Mouse (Mus musculus) urinary bladder, adult 2 months (tissue): ENCODE results near the gene Rufy2. TPM values are rescaled to one million over a fixed set of nuclear protein-coding genes. Genes with fewer than 3 reads are reported as not detected.
A peak's percentile ranks its signal among the peaks of the same experiment; 100 is the strongest.

ENCODE experiments used
- DNase-seq: peaks from one replicate; pipeline ENCODE4 v3.0.0; 2022; ENCODE audit warnings: low spot score
- polyA plus RNA-seq: library from polyadenylated mRNA; depleted of rRNA; stranded (reverse); fragments of >200 nt; gene quantifications from 2 replicates; pipeline ENCODE4 v1.2.3, GENCODE M21; 2012; rRNA removed

Rufy2 gene
- 10.9 and 12.9 TPM in 2 replicates for polyA plus RNA-seq

- peak; percentile 78 for DNase-seq
Measured at GRCm38 (mm10) chr10:62980039-62980954, at the start of gene Rufy2. Gene Rufy2 (plus strand): TSS chr10:62980223.

- DNase-seq: no peak
Measured at GRCm38 (mm10) chr10:62932381-62932780, 47.6 kb upstream of the Rufy2 start.

GRCm38 (mm10) chr10:62944975-62945580 is 34.9 kb upstream of the Rufy2 start:
- no peak for DNase-seq

- peak; percentile 65 for DNase-seq
Measured at GRCm38 (mm10) chr10:62946738-62947471, 33.1 kb upstream of the Rufy2 start, which contains the start of gene Dna2. Gene Dna2 (plus strand): TSS chr10:62947026.

- no peak for DNase-seq
Measured at GRCm38 (mm10) chr10:62948551-62948950, 31.5 kb upstream of the Rufy2 start.

- DNase-seq: no peak
Measured at GRCm38 (mm10) chr10:62963956-62964355, 16.1 kb upstream of the Rufy2 start.

GRCm38 (mm10) chr10:62965796-62966195 is 14.2 kb upstream of the Rufy2 start:
- no peak for DNase-seq

GRCm38 (mm10) chr10:62966291-62966690 is 13.7 kb upstream of the Rufy2 start:
- DNase-seq: no peak

GRCm38 (mm10) chr10:62971821-62972220 is 8.2 kb upstream of the Rufy2 start:
- no peak for DNase-seq

- no peak for DNase-seq
Measured at GRCm38 (mm10) chr10:62979667-62980038, 370 bp upstream of the Rufy2 start.

- no peak for DNase-seq
Measured at GRCm38 (mm10) chr10:62984072-62984471, 4.0 kb downstream of the Rufy2 start.

GRCm38 (mm10) chr10:62984495-62984894 is 4.5 kb downstream of the Rufy2 start:
- DNase-seq: no peak

- DNase-seq: no peak
Measured at GRCm38 (mm10) chr10:62987341-62987740, 7.3 kb downstream of the Rufy2 start.

- no peak for DNase-seq
Measured at GRCm38 (mm10) chr10:62990636-62991035, 10.6 kb downstream of the Rufy2 start.

- no peak for DNase-seq
Measured at GRCm38 (mm10) chr10:62993991-62994390, 14.0 kb downstream of the Rufy2 start.

- no peak for DNase-seq
Measured at GRCm38 (mm10) chr10:63000584-63000983, 20.6 kb downstream of the Rufy2 start.

- no peak for DNase-seq
Measured at GRCm38 (mm10) chr10:63003252-63003651, 23.2 kb downstream of the Rufy2 start.

GRCm38 (mm10) chr10:63004556-63004955 is 24.5 kb downstream of the Rufy2 start:
- no peak for DNase-seq

GRCm38 (mm10) chr10:63008193-63008592 is 28.2 kb downstream of the Rufy2 start:
- no peak for DNase-seq

- DNase-seq: no peak
Measured at GRCm38 (mm10) chr10:63010268-63010667, 30.2 kb downstream of the Rufy2 start.

GRCm38 (mm10) chr10:63011556-63011955 is 31.5 kb downstream of the Rufy2 start:
- DNase-seq: no peak

GRCm38 (mm10) chr10:63013476-63013875 is 33.5 kb downstream of the Rufy2 start:
- DNase-seq: no peak
